Mouse (Mus musculus): ENCODE measurements around the gene Rftn1. TPM values are rescaled to one million over a fixed set of nuclear protein-coding genes. Genes with fewer than 3 reads are reported as not detected.
"Not testable (repeated sequence)": the region's sequence is repeated elsewhere in the genome, so short reads cannot be mapped to it uniquely, and the experiment has no call there.

Rftn1 gene
- polyA plus RNA-seq, 1 experiment from 2014 or later: 10.2 TPM

DNA sequence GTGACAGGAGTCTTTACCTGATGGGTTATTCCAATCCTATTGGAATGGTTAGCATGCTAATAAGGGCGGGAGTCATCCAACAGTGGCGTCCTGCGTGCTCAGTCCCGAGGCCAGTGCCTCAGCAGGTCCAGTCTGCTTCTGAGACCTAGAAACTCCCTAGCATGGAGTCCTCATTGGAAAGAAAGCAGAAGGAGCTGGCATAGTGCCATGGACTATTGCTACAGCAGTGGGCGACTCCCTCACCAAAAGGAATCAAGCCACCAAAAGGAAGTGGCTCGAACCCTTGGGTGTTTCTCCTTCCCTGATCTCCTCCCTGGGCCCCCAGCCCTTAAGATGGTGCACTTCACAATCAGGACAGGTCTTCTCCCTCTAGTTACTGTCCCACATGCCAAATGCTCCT lies 24.6 kb upstream of the Rftn1 start:
- no peaks in the 10 kb centered on the region for H3K27me3 ChIP-seq (ENCODE audit: poor library complexity, severe bottlenecking)
- no peak overlapping the region for H3K4me3 ChIP-seq
- no peaks in the 10 kb centered on the region for H3K36me3 ChIP-seq (replicated peaks)
- H3K27ac ChIP-seq: no peak overlapping the region
- DNase-seq (ENCODE audit: extremely low spot score, low spot score): no peak
- H3K4me1 ChIP-seq: no peaks in the 10 kb centered on the region
- WGBS: 95% methylated on average over 6 of the region's 6 CpGs
- no peaks in the 10 kb centered on the region for H3K9me3 ChIP-seq

DNA sequence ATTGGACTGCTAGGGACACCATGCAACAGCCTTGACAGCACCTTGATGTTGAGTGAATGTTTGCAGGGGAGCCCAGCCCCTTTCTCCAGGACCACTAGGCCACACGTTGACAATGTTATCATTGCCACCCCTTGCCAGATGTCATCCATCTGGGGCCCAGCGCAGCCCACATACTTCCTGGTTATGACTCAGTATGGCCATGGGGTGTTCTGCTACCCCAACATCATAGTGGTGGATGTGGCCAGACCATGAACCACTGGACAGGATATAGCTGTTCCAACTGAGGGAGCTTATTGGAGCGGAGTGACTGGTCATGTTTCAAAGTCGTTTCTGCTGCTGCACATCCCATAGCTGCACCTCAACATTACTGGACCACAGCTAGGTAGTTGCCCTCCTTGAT lies 22.6 kb upstream of the Rftn1 start:
- Histone ChIP-seq H3K9me3 (no peaks in the 10 kb centered on the region), H3K4me3 (no peak overlapping the region), H3K4me1 (no peaks in the 10 kb centered on the region), H3K27me3 (ENCODE audit: poor library complexity, severe bottlenecking) (no peaks in the 10 kb centered on the region), H3K27ac (no peak overlapping the region), H3K36me3 (replicated peaks) (no peaks in the 10 kb centered on the region)
- DNase-seq (ENCODE audit: extremely low spot score, low spot score): no peak
- 85% methylated on average over 4 of the region's 4 CpGs for WGBS

DNA sequence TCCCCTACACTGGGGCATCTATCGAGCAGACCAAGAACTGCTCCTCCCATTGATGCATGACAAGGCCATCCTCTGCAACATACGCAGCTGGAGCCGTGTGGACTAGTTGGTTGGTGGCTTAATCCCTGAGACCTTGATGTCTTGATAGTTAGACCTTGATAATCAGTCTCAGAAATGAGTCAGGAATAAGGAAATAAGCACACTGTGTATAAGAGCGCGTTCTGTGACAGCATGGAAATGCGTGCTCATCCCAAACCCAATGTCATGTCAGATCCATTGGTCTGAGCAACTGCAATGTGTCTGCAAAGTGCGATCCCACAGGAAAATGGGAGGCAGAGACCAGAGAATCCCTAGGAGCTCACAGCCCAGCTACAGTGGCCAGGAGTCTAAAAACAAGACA lies 21.3 kb upstream of the Rftn1 start:
- no peak overlapping the region for H3K4me3 ChIP-seq
- WGBS: 93% methylated on average over 7 of the region's 7 CpGs
- H3K27me3 ChIP-seq (ENCODE audit: poor library complexity, severe bottlenecking): no peaks in the 10 kb centered on the region
- no peak for DNase-seq (ENCODE audit: extremely low spot score, low spot score)
- H3K27ac ChIP-seq: no peak overlapping the region
- H3K9me3 ChIP-seq: no peaks in the 10 kb centered on the region
- H3K4me1 ChIP-seq: no peaks in the 10 kb centered on the region
- no peaks in the 10 kb centered on the region for H3K36me3 ChIP-seq (replicated peaks)

DNA sequence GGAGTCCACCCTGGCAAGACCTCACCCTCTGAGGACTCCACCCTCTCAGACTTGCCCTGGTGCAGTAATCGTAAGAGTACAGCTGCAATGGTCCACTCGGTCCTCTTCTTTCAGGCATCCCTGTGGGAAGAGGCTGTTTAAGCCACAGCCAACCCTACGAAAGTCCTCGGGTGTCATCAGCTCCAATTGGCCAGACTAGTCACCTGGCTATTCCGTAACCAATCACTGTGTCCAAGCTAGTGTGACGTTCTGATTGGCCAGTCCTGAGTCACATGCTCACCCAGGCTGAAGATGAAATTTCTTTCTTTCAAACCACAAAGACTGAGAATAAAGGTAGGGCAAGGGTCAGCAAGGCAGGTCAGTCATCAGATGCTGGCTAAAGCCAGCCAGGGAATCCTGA lies 19.4 kb upstream of the Rftn1 start:
- Histone ChIP-seq H3K4me3 (no peak overlapping the region), H3K27me3 (ENCODE audit: poor library complexity, severe bottlenecking) (no peaks in the 10 kb centered on the region), H3K27ac (no peak overlapping the region), H3K4me1 (no peaks in the 10 kb centered on the region), H3K9me3 (no peaks in the 10 kb centered on the region), H3K36me3 (replicated peaks) (no peaks in the 10 kb centered on the region)
- 92% methylated on average over 6 of the region's 6 CpGs for WGBS
- DNase-seq (ENCODE audit: extremely low spot score, low spot score): no peak

DNA sequence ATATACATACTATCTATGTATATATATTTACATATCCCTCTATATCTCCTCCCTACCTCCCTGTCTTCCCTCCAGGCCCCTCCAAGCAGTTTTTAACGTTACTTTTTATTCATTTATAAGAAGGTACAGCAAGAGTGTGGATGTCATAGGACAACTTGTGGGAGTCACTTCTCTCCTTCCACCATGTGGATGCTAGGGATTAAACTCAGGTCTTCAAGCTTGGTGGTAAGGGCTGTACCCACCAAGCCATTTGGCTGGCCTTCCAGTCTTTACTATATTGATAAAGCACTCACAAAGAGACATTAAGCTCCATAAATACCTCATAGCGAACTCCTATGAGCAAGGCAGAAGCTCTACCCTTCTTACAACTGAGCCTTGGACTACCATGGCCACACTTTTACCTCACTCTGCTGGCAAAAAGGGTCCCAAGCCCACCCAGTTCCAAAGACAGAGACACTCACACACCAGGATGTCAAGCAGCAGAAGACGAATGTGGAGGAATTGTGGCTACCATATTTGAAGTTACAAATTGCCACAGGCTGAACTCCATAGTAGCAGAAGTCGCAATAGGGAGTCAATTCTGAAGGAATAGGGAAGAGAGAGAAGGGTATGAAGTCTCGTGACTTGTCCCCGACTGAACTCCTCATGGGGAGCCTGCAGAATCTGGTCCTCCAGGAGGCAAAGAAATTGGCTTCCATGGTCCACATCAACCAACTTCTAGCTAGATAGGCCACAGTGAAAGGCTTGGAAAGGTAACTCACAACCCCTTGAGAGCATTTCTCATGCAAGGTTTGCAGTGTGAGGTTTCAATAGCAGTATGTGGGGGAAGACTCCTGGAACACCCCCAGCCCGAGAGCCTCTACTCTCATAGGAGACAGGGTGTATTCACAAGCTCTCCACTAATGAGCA lies 17.9 kb upstream of the Rftn1 start:
- WGBS: 88% methylated on average over 7 of the region's 7 CpGs
- Histone ChIP-seq H3K36me3 (replicated peaks) (no peaks in the 10 kb centered on the region), H3K4me3 (no peak overlapping the region), H3K4me1 (no peaks in the 10 kb centered on the region), H3K27me3 (ENCODE audit: poor library complexity, severe bottlenecking) (no peaks in the 10 kb centered on the region), H3K9me3 (no peaks in the 10 kb centered on the region), H3K27ac (no peak overlapping the region)
- DNase-seq (ENCODE audit: extremely low spot score, low spot score): no peak

DNA sequence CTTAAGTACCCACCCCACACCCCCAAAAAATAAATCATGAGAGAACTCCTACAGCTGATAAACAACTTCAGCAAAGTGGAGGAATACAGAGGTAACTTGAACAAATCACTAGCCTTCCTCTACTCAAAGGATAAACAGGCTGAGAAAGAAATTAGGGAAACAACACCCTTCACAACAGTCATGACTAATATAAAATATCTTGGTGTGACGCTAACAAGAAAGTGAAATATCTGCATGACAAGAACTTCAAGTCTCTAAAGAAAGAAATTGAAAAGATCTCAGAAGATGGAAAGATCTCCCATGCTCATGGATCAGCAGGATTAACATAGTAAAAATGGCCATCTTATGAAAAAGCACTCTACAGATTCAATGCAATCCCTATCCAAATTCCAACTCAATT lies 15.8 kb upstream of the Rftn1 start:
- not testable (repeated sequence) for H3K4me1 ChIP-seq; DNase-seq (ENCODE audit: extremely low spot score, low spot score); H3K27ac ChIP-seq; H3K4me3 ChIP-seq; H3K36me3 ChIP-seq (replicated peaks); H3K9me3 ChIP-seq; H3K27me3 ChIP-seq (ENCODE audit: poor library complexity, severe bottlenecking)
- 92% methylated on average over 1 of the region's 1 CpGs for WGBS

DNA sequence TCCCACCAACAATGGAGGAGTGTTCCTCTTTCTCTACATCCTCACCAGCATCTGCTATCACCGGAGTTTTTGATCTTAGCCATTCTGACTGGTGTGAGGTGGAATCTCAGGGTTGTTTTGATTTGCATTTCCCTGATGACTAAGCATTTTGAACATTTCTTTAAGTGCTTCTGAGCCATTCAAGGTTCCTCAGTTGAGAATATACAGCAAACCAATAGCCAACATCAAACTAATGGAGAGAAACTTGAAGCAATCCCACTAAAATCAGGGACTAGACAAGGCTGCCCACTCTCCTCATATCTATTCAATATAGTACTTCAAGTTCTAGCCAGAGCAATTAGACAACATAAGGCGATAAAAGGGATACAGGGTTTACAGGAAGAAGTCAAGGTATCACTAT lies 15.4 kb upstream of the Rftn1 start:
- H3K4me1 ChIP-seq; H3K36me3 ChIP-seq (replicated peaks); H3K27ac ChIP-seq; H3K9me3 ChIP-seq; H3K4me3 ChIP-seq; H3K27me3 ChIP-seq (ENCODE audit: poor library complexity, severe bottlenecking); DNase-seq (ENCODE audit: extremely low spot score, low spot score): not testable (repeated sequence)
- 86% methylated on average over 2 of the region's 2 CpGs for WGBS

DNA sequence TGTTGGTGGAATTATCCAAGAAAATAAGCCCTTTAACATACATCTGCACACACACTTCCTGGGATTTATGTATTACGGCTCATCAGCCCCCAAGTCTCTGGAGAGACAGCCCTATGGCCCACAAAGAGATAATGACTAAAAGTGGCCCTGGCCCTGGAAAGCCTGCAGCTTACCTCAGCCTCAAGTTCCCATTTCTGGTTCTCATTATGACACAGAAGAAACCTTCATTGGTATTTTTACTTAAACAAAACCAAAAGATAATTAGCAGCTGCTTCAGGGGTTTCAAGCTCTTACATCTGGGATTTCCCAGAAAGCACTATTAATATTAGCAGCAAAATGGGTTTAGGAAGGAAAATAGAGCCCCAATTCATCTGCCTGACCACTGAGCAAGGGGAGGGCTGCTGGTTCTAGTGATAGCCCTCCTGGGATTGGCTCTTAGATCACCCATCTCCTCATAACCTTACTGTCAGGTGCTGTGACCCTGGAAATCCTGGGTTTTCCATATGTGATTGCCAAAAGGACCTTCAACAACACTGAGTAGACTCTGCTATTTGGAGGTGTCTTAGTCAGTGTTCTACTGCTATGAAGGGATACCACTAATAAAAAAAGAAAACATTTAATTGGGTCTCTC lies 14.8 kb upstream of the Rftn1 start:
- DNase-seq (ENCODE audit: extremely low spot score, low spot score): no peak
- no peaks in the 10 kb centered on the region for H3K36me3 ChIP-seq (replicated peaks)
- no peaks in the 10 kb centered on the region for H3K27me3 ChIP-seq (ENCODE audit: poor library complexity, severe bottlenecking)
- H3K9me3 ChIP-seq: no peaks in the 10 kb centered on the region
- no peaks in the 10 kb centered on the region for H3K4me1 ChIP-seq
- no peak overlapping the region for H3K4me3 ChIP-seq
- H3K27ac ChIP-seq: no peak overlapping the region
- 73% methylated on average over 1 of the region's 1 CpGs for WGBS

DNA sequence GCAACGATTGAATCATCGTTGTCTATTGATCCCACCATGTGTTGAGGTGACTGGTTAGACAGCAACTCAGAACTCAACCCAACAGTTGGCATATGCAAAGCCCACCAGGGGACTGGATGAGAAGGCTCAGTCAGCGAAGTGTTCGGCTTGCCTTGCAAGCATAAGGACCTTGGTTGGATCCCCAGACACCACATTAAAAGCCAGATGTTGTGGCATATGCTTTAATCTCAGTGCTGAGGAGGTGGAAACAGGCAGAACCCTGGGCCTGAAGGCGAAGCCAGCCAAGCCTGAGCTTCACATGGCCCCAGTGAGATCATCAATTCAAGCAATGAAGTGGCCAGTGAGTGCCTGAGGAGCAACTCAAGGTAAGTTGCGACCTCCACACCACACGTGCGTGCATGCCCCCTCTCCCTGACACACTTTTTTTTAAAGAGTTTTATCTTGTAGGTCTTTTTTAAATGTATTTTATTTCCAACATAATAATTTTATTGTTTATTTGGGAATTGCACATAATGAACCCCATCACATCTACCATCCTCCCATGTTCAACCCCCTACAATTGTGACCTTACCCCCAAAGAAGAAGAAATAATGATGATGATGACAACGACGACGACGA lies 11.5 kb upstream of the Rftn1 start:
- Histone ChIP-seq H3K27me3 (ENCODE audit: poor library complexity, severe bottlenecking) (peaks cover 5% of the 10 kb centered on the region; the same call in 1 of the 2 replicates), H3K4me3 (no peak overlapping the region), H3K27ac (no peak overlapping the region), H3K36me3 (replicated peaks) (no peaks in the 10 kb centered on the region), H3K4me1 (no peaks in the 10 kb centered on the region), H3K9me3 (no peaks in the 10 kb centered on the region)
- WGBS: 95% methylated on average over 12 of the region's 12 CpGs
- no peak for DNase-seq (ENCODE audit: extremely low spot score, low spot score)

DNA sequence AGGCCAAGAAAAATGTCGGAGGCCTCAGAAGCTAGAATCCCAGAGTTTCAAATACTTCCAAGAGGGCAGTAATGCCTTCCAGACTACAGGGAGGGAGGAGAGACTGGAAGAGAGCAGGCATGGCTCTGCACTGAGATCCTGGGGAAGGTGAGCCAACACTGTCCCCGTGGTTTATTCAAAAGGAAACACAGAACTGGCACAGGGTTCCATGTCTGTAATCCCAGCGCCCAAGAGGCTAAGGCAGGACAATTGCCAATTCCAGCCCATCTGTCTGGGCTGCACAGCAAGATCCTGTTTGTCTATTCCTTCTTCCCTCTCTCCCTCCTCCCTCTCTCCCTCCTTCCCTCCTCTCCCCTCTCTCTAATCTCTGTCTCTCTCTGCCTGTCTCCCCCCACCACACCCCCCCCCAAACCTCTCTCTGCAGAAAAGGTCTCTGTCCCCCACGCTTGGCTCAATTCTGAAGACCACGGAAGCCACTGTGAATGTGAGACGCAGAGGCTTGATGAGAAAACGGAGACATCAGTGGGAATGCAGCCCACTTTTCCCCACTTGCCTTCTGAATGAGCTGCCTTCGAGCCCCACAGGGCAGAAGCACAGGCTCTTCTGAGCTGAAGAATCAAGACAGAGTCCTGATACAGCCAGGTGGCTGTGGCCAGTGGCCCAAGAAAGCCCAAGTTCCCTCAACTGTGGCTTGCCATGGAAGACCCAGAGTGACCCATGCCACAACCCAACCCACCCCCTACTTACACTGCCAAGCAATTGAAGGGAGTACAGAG lies 8.8 kb upstream of the Rftn1 start:
- no peak for DNase-seq (ENCODE audit: extremely low spot score, low spot score)
- WGBS: 83% methylated on average over 8 of the region's 8 CpGs

DNA sequence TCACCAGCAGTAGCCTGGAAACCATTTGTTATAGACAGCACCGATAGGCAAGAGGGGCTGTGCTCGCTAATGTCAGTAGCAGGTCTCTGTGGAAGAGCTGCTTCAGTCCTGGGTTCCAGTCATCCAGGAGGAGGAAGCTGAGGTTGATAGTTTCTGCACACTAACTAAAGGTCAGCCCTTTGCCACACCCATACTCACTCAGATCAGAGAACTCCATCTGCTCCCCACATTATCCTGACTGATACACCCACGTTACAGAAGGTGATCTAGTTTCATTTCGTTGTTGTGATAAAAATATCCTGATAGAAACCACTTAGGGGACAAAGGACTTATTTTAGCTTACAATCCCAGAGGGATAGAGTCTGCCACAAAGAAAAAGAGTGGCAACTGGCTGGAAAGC lies 7.1 kb upstream of the Rftn1 start:
- no peak for DNase-seq (ENCODE audit: extremely low spot score, low spot score)
- peaks cover 32% of the 10 kb centered on the region for H3K4me1 ChIP-seq
- H3K9me3 ChIP-seq: no peaks in the 10 kb centered on the region
- no peak overlapping the region for H3K27ac ChIP-seq
- 93% methylated on average over 4 of the region's 4 CpGs for WGBS
- no peaks in the 10 kb centered on the region for H3K36me3 ChIP-seq (replicated peaks)
- no peak overlapping the region for H3K4me3 ChIP-seq
- peaks cover 45% of the 10 kb centered on the region for H3K27me3 ChIP-seq (ENCODE audit: poor library complexity, severe bottlenecking)

More for the DNA sequence above, 8.8 kb upstream of the Rftn1 start:
- H3K36me3 ChIP-seq (replicated peaks): no peaks in the 10 kb centered on the region
- peaks cover 28% of the 10 kb centered on the region for H3K27me3 ChIP-seq (ENCODE audit: poor library complexity, severe bottlenecking)
- peaks cover 16% of the 10 kb centered on the region for H3K4me1 ChIP-seq
- no peaks in the 10 kb centered on the region for H3K9me3 ChIP-seq
- H3K4me3 ChIP-seq: no peak overlapping the region
- no peak overlapping the region for H3K27ac ChIP-seq

DNA sequence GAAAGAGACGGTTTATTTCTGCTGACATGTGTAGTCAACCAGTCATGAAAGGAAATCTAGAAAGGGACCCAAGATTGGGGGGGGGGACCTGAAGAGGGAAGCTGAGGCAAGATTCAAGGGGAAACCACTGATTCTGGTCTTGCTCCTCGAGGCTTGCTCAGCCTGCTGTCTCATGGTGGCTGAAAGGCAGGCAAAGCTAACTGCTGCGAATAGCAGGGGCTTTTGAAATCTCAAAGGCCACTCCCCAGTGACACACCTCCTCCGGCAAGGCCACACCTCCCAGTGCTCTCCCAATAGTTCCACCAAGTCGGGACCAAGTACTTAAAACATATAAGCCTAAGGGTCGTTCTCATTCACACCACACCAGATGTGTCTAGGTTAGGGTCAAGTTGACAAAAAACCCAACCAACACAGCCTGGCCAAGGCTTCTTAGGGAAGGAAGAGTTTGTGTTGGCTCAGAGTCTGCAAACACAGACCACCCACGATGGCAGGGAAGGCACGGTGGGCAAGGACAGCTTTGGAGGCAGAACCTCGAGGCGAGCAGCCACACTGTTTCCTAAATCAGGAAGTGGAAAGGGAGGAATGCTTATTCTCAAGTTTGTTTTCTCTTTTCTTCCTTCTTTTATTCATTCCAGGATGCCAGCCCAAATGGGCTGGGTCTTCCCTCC lies 5.7 kb upstream of the Rftn1 start:
- WGBS: 34% methylated on average over 10 of the region's 10 CpGs
- H3K27ac ChIP-seq: no peak overlapping the region
- H3K27me3 ChIP-seq (ENCODE audit: poor library complexity, severe bottlenecking): peaks cover 59% of the 10 kb centered on the region
- peak; percentile 19 for DNase-seq (ENCODE audit: extremely low spot score, low spot score)
- H3K9me3 ChIP-seq: no peaks in the 10 kb centered on the region
- peaks cover 44% of the 10 kb centered on the region for H3K4me1 ChIP-seq
- no peaks in the 10 kb centered on the region for H3K36me3 ChIP-seq (replicated peaks)
- H3K4me3 ChIP-seq: no peak overlapping the region

Measured in forebrain, embryonic 10.5 days (tissue).